Mouse (Mus musculus): ENCODE data around the gene Nxf2.

DNA sequence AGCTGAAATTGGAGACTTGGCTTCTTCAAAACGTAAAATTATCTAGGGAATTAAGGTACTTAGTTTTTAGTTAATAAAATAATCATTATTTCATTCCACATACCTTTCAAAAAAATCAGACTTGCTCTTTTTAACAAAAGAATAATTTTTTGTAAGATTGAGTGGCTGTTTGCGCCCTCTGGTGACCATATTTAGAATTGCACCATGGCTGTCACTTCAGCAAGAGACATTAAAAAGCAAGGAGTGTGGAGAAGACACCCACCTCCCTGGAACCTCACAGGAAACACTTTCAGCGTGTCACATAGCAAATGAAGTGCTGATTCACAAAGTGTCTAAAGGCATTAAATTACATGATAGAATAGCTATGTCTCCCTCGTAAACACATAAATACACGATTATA is 34.2 kb downstream of the Nxf2 start:
- peak; percentile 67 for TF ChIP-seq CTCF (IDR thresholded peaks at IDR 0.05; ENCODE audit: low read depth)
- no peak for TF ChIP-seq EP300 (IDR thresholded peaks at IDR 0.05; ENCODE audit: low read depth)
